Mouse (Mus musculus) embryo, embryonic 11 days (tissue): ENCODE results near the gene Olfr666.
"Not testable (repeated sequence)": the region's sequence is repeated elsewhere in the genome, so short reads cannot be mapped to it uniquely, and the experiment has no call there.

Experiments
- DNase-seq: peaks from one replicate; pipeline ENCODE4 v3.0.0-alpha.2; 2015

The Olfr666 gene

DNA sequence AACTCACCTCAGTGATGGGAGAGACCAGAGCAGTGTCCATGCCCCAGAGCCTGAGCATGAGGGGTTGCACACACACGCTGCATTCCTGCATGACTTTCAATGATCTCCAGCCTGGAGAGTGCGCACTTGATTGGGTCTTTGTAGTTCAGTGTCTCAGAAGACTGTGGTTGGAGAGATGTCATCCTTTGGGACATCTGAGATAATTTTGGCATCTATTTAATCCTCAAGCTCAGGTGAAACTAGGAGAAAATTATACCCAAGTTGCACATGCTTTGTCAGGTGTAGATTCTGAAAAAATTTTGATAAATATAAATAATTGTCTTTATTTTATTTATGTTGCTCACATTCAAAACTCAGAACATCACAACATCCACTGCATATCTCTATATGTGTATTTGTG, at the start of gene Olfr666:
Gene Olfr666 (minus strand): TSS at position 101 of the 400 bp plus-strand sequence.
- DNase-seq: no peak

DNA sequence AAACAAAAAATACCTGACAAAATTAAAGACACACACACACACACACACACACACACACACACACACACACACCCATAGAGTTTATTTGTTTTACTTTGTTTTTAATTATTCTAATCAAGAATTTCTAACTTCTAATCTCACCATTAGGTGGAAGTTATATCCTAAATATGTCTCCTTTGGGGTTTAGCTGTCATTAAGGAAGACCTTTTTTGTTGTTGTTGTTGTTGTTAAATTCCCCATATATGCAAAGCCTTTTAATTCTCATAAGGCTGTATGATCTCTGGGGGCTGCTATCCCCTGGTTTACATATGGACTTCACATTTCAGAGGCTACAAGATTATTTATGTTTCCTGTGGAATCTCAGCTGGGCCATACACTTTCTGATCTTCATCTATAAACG, 38.2 kb upstream of the Olfr666 start, which contains the start of gene Olfr669:
Gene Olfr669 (plus strand): TSS at position 301 of the 400 bp plus-strand sequence.
- no peak for DNase-seq

DNA sequence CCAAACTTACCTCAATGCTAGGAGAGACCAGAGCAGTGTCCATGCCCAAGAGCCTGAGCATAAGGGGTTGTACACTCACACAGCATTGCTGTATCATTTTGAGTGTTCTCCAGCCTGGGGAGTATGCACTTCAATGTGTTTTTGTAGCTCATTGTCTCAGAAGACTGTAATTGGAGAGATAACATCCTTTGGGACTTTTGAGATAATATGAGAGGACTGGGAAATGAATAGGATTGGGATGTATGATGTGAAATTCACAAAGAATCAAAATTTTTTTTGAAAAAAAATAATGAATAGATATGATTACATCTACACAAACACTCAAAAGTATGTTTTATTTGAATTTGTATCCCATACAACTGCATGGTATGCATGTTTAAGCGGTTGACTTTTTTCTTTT, 32.2 kb upstream of the Olfr666 start, which contains the start of gene Olfr668:
Gene Olfr668 (minus strand): TSS at position 101 of the 400 bp plus-strand sequence.
- DNase-seq: no peak

DNA sequence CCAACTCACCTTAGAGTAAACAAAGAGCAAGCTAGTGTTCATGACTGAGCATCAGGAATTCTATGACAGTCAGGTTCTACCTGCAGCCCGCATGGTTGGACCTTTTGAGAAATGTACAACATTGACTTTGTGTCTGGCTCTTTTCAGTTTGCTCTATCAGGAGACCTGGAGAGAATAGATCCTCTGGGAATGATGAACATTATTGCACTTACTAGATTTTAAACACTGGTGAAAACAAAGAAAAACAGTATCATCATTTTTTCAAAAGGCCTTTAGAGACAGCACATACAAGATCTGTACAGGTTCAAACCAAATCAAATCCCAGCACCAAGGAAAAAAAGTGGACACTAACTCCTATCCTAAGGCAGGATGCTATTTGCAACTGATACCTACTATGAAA, 25.6 kb upstream of the Olfr666 start, which contains the start of gene Olfr667:
Gene Olfr667 (minus strand): TSS at position 101 of the 400 bp plus-strand sequence.
- DNase-seq: no peak

DNA sequence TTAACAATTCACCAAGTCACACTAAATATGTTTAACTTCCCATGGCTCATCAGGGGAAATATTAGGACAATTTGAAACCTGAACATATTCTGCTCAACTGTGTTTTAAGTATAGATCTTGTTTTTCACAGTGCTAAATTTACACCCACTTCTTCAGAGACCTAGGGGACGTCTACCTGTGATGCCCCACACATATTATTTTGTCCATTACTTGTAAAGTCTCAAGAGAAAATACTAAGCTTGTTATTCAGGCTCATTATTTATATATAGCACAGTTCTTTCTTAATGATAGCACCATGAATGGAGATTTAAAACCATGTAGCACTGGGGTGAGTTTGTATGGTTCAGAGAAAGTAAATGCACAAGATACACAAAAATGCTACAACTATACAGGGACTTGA, 18.0 kb downstream of the Olfr666 start, which contains the start of gene Olfr665:
Gene Olfr665 (plus strand): TSS at position 301 of the 400 bp plus-strand sequence.
- no peak for DNase-seq

DNA sequence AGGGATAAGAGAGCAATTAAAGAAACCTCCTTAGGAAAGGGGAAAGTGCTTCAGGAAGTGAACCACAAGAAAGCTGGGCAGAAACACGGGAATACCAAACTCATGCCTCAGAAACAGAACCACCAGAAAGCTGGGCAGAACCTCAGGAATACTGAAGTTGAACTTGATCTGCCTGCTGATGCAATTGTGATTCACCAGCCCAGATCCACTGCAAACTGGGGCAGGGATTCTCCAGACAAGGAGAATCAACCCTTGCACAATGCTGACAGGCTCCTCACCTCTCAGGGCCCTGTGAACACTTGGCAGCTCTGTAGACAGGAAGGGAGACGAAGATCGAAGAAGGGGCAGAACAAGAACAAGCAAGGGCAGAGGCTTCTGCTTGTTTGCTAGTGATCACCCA, 34.4 kb downstream of the Olfr666 start:
- no peak for DNase-seq

DNA sequence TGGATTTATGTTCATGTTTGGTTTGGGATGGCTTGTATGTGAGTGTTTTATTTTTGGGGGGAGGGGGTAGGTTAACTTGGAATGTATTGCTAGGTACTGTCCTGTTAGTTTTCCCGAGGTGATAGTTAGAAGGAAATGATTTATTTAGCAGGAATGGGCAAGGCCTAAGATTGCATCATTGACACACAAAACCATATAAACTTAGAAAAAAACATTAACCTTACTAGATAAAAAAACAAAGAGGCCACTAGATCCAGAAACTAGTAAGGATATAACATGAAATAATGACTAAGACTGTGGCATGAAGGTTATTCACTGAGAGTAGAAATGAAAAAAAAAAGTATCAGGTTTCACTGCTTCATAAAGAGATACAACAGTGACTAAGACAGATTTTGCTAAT, 38.1 kb downstream of the Olfr666 start:
- no peak for DNase-seq

DNA sequence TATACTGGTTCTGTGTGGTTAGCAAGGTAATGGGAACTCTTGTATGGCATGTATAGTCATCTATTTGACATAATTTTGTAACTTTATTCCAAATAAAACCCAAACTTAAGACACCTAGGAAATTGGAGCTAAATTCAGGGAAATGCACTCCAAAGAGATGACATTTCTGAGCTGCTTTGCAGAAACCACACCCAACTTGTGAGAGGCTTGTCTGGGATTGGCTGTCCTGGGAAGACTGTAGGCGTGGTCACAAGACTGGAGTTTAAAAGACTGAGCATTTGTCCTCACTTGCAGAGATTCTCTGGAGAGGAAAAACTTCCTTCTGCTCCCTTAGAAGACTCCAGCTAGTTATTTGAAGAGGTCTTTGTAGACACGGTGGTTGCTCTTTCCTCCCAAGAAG, 39.0 kb downstream of the Olfr666 start, which contains the start of gene Usp17la:
Gene Usp17la (plus strand): TSS at position 301 of the 400 bp plus-strand sequence.
- DNase-seq: not testable (repeated sequence)

DNA sequence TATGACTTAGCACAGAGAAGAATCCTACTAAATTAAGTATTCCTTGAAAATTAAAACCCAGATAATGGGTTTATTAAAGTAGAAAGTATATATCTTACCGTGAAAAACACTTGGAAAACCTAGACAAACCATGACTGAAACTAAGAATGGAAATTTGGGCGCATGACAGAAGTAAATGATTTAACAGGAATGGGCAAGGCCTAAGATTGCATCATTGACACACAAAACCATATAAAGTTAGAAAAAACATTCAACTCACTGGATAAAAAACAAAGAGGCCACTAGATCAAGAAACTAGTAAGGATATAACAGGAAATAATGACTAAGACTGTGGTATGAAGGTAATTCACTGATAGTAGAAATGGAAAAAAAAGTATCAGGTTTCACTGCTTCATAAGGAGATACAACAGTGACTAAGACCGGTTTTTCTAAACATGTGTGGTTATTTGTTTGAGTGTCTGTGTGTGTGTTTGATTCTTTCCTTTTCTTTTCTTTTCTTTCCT, 40.5 kb downstream of the Olfr666 start:
- DNase-seq: no peak

DNA sequence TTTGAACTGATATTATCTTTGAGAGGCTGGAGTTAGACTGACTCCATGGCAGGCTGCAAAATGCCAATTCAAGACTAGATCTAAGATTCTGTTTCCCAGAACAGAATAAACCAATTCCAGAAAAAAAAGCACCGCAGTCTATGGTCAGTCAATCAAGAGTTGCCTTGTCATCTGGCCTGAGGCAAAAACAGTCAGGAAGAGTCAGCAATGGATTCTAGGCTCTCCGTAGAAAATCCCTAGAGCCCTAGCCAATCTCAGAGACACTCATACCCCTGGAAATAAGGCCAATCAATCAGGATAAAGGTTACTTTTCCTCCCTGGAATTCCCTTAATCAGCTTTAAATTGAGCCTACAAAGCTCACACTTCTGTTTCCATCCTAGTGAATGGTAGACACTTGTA, 44.2 kb downstream of the Olfr666 start:
- DNase-seq: peak; percentile 0

DNA sequence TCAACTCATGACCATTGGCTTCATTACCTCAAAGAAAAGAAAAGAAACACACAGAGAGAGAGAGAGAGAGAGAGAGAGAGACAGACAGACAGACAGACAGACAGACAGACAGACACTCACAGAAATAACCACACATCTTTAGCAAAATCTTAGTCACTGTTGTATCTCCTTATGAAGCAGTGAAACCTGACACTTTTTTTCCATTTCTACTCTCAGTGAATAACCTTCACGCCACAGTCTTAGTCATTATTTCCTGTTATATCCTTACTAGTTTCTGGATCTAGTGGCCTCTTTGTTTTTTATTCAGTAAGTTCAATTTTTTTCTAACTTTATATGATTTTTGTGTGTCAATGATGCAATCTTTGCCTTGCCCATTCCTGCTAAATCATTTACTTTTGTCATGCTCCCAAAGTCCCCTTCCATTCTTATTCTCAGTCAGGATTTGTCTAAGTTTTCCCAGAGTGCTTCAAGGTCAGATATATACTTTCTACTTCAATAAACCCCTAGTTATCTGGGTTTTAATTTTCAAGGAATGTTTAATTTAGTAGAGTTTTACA, 51.9 kb downstream of the Olfr666 start:
- no peak for DNase-seq

DNA sequence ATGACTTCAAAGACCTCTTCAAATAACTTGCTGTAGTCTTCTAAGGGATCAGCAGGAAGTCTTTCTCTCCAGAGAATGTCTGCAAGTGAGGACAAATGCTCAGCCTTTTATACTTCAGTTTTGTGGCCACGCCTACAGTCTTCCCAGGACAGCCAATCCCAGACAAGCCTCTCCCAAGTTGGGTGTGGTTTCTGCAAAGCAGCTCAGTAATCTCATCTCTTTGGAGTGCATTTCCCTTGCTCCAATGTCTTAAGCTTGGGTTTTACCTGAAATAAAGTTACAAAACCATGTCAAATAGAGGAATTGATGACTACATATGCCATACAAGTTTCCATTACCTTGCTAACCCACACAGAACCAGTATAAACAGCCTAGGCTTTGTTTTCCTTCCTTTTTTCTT, 53.2 kb downstream of the Olfr666 start, which contains the start of gene Usp17lb:
Gene Usp17lb (minus strand): TSS at position 101 of the 400 bp plus-strand sequence.
- DNase-seq: no peak
